Mouse (Mus musculus) adrenal gland, adult 8-10 months (tissue): ENCODE data around the gene Prr23a3. TPM values are rescaled to one million over a fixed set of nuclear protein-coding genes. Genes with fewer than 3 reads are reported as not detected.

ENCODE experiments used
- DNase-seq: peaks from one replicate; pipeline ENCODE4 v3.0.0; 2022
- total RNA-seq, 4 experiments: library from RNA; stranded (reverse); gene quantifications; 2 replicates each; pipeline ENCODE4 v1.2.4; 2022

Gene Prr23a3
- total RNA-seq: not detected

- DNase-seq: no peak
These were observed at the start of gene Prr23a3 for GRCm38 (mm10) chr9:98864571-98864970. Gene Prr23a3, plus strand, starts transcription at chr9:98864767.

- DNase-seq: no peak
These were observed 48.5 kb upstream of the Prr23a3 start for GRCm38 (mm10) chr9:98816066-98816465.

GRCm38 (mm10) chr9:98817592-98817991 is 47.0 kb upstream of the Prr23a3 start:
- peak; percentile 9 for DNase-seq

- DNase-seq: no peak
These were observed 45.6 kb upstream of the Prr23a3 start for GRCm38 (mm10) chr9:98818971-98819370.

- no peak for DNase-seq
These were observed 45.1 kb upstream of the Prr23a3 start for GRCm38 (mm10) chr9:98819481-98819880.

- DNase-seq: no peak
These were observed 44.1 kb upstream of the Prr23a3 start for GRCm38 (mm10) chr9:98820461-98820860.

GRCm38 (mm10) chr9:98821067-98821466 is 43.5 kb upstream of the Prr23a3 start:
- DNase-seq: no peak

GRCm38 (mm10) chr9:98823805-98824204 is 40.8 kb upstream of the Prr23a3 start:
- no peak for DNase-seq

GRCm38 (mm10) chr9:98829508-98829907 is 35.1 kb upstream of the Prr23a3 start:
- DNase-seq: no peak

- DNase-seq: no peak
These were observed 27.0 kb upstream of the Prr23a3 start for GRCm38 (mm10) chr9:98837537-98838074.

- DNase-seq: no peak
These were observed 22.4 kb upstream of the Prr23a3 start, which contains the start of gene Prr23a1 for GRCm38 (mm10) chr9:98842117-98842516. Gene Prr23a1, plus strand, starts transcription at chr9:98842503.

- DNase-seq: no peak
These were observed 8.4 kb upstream of the Prr23a3 start, which contains the start of gene Prr23a2 for GRCm38 (mm10) chr9:98856210-98856609. Gene Prr23a2, plus strand, starts transcription at chr9:98856494.

GRCm38 (mm10) chr9:98863463-98863862 is 1.1 kb upstream of the Prr23a3 start:
- no peak for DNase-seq

- DNase-seq: no peak
These were observed 36.9 kb downstream of the Prr23a3 start for GRCm38 (mm10) chr9:98901486-98901885.

- no peak for DNase-seq
These were observed 38.3 kb downstream of the Prr23a3 start, which contains the start of gene 7420426K07Rik for GRCm38 (mm10) chr9:98902819-98903218. Gene 7420426K07Rik, plus strand, starts transcription at chr9:98903119.

Other genes starting within 250 kb of the Prr23a3 start
- gene Prr23a1, start 22.3 kb upstream of the Prr23a3 start, total RNA-seq: not detected
- gene Prr23a2, start 8.3 kb upstream of the Prr23a3 start, total RNA-seq: not detected
- gene 7420426K07Rik, start 38.4 kb downstream of the Prr23a3 start, total RNA-seq: not detected
- gene Foxl2, start 90.5 kb downstream of the Prr23a3 start, total RNA-seq: 1 to 10 TPM in 2 of 4 experiments, not detected in 2; 3.0 to 3.5 TPM
- gene Faim, start 121.6 kb downstream of the Prr23a3 start, total RNA-seq: 10 to 100 TPM; 17.6 to 23.5 (median 20.7) TPM
- not detected for gene Gm1123, start 170.9 kb downstream of the Prr23a3 start, total RNA-seq